ENCODE assay signal across 10 mouse cellular contexts in the genomic region with DNA sequence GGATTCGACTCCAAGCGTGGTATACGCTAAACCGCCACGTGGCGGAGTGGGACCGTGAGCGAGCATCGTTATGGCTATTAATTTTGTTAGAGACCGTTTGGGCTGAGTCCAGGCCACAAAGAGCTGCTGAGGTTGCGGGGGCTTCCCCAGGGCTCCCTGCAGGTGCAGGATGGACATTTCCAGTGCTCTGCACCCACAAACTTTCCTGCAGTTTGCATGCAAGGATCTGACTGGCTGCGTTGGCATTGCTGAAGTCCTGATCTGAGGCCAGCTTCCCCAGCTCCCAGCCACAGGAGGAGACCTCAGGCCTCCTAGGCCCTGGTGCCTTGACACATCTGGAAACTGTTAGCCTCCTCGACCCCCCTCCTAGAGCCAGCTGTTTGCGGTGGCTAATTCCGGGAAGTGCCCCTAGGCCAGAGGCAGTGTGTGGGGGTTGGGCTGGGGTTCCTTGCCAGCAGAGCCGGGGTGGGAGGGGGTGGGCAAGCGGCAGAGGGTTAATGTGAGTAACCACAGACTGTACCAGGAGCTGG. TPM values are rescaled to one million over a fixed set of nuclear protein-coding genes. Genes with fewer than 3 reads are reported as not detected.
DNase-seq lines count a peak whose midpoint lies in the region; ATAC-seq and TF ChIP-seq lines count a peak whose summit lies in the region.
"Had no signal": no experiment of that assay in that cellular context is flagged by ENCODE, and none has a peak within 500 bp of the region (broad histone marks: within the 10 kb centered on the region; RNA-seq: fewer than 3 reads in every experiment).

No protein-coding gene starts in this region.

- peaks cover 14% of the 10 kb centered on the region for H3K27me3 ChIP-seq in heart, embryonic 10.5 days (ENCODE audit: insufficient read depth, poor library complexity, severe bottlenecking)
- H3K27me3 ChIP-seq in heart, embryonic 11.5 days (ENCODE audit: control insufficient read depth, insufficient read depth, low read length) = 0 out of 2 replicates have a peak, but pooled peaks cover 4% of the 10 kb centered on the region
- no peaks in the 10 kb centered on the region for H3K27me3 ChIP-seq in stomach, postnatal 0 days (ENCODE audit: control insufficient read depth, insufficient read depth, low read length)

- no peak overlapping the region for H3K9ac ChIP-seq in heart, embryonic 11.5 days (ENCODE audit: low read depth, low read length)
- H3K9ac ChIP-seq in stomach, postnatal 0 days (ENCODE audit: low read length) = no peak overlapping the region
- H3K9ac ChIP-seq: liver, embryonic 13.5 days had no signal

- TF ChIP-seq EP300 in stomach, postnatal 0 days (optimal IDR thresholded peaks at IDR 0.05) = no peak

- H3K9me3 ChIP-seq in heart, embryonic 10.5 days = no peaks in the 10 kb centered on the region
- H3K9me3 ChIP-seq in heart, embryonic 11.5 days (replicated peaks; ENCODE audit: control insufficient read depth, low read length) = no peaks in the 10 kb centered on the region
- no peaks in the 10 kb centered on the region for H3K9me3 ChIP-seq in stomach, postnatal 0 days (ENCODE audit: control insufficient read depth, low read length)
- H3K9me3 ChIP-seq: liver, embryonic 13.5 days had no signal

- no peaks in the 10 kb centered on the region for H3K36me3 ChIP-seq in heart, embryonic 10.5 days
- H3K36me3 ChIP-seq in heart, embryonic 11.5 days (ENCODE audit: control insufficient read depth, insufficient read depth, low read length) = no peaks in the 10 kb centered on the region
- no peaks in the 10 kb centered on the region for H3K36me3 ChIP-seq in stomach, postnatal 0 days (ENCODE audit: control insufficient read depth, insufficient read depth, low read length)
- H3K36me3 ChIP-seq: liver, embryonic 13.5 days had no signal

- peak overlapping the region; percentile 74 for H3K27ac ChIP-seq in heart, embryonic 10.5 days
- no peak overlapping the region for H3K27ac ChIP-seq in heart, embryonic 11.5 days (ENCODE audit: low read depth, low read length)
- H3K27ac ChIP-seq in stomach, postnatal 0 days (replicated peaks) = no peak overlapping the region
- H3K27ac ChIP-seq: liver, embryonic 13.5 days had no signal

- no peak for ATAC-seq in heart, embryonic 11.5 days (replicated peaks; ENCODE audit: insufficient number of reproducible peaks, low FRiP score, low TSS enrichment)
- ATAC-seq in stomach, postnatal 0 days (ENCODE audit: low FRiP score, low TSS enrichment) = no peak

- peak; percentile 35 for TF ChIP-seq CTCF in stomach, postnatal 0 days (IDR thresholded peaks at IDR 0.05; ENCODE audit: low read depth)

- WGBS in heart, embryonic 10.5 days = 58% methylated on average over 17 of the region's 17 CpGs
- 51% methylated on average over 17 of the region's 17 CpGs for WGBS in heart, embryonic 11.5 days (ENCODE audit: insufficient replicate concordance)
- 44% methylated on average over 17 of the region's 17 CpGs for WGBS in stomach, postnatal 0 days

- DNase-seq in heart, embryonic 10.5 days (ENCODE audit: low spot score) = no peak
- peak; percentile 26 for DNase-seq in retina, postnatal 1 day
- no peak for DNase-seq in retina, embryonic 14.5 days (ENCODE audit: low spot score)
- DNase-seq in forelimb bud, embryonic 11.5 days (ENCODE audit: low read depth, low spot score) = peak; percentile 94
- no peak for DNase-seq in stomach, postnatal 0 days (ENCODE audit: low spot score)
- DNase-seq in testis, postnatal 14 days (ENCODE audit: low spot score) = no peak
- DNase-seq in cerebellum, adult 11 months = no peak
- DNase-seq: heart, postnatal 4 days; liver, embryonic 13.5 days had no signal

- H3K4me3 ChIP-seq in heart, embryonic 10.5 days = no peak overlapping the region
- H3K4me3 ChIP-seq in heart, embryonic 11.5 days (ENCODE audit: low read depth, low read length) = no peak overlapping the region
- no peak overlapping the region for H3K4me3 ChIP-seq in stomach, postnatal 0 days (ENCODE audit: low read depth, low read length)
- H3K4me3 ChIP-seq: liver, embryonic 13.5 days had no signal

- no peak overlapping the region for H3K4me2 ChIP-seq in heart, embryonic 11.5 days
- H3K4me2 ChIP-seq in stomach, postnatal 0 days (replicated peaks; ENCODE audit: low read depth) = no peak overlapping the region
- H3K4me2 ChIP-seq: liver, embryonic 13.5 days had no signal

- peaks cover 37% of the 10 kb centered on the region for H3K4me1 ChIP-seq in heart, embryonic 10.5 days
- peaks cover 19% of the 10 kb centered on the region for H3K4me1 ChIP-seq in heart, embryonic 11.5 days (ENCODE audit: control insufficient read depth, insufficient read depth, low read length)
- H3K4me1 ChIP-seq in stomach, postnatal 0 days (replicated peaks; ENCODE audit: control insufficient read depth, insufficient read depth) = peaks cover 5% of the 10 kb centered on the region; the same call in 1 of the 2 replicates
- H3K4me1 ChIP-seq: liver, embryonic 13.5 days had no signal

RNA-seq across cellular contexts. Expression of a gene that starts 24.4 kb away (rescaled TPM):
- 150 and 166 TPM in 2 replicates for polyA plus RNA-seq in heart, embryonic 10.5 days (2016; fragmentation: Nextera tagmentation; extraction: Ambion mirVana)
- 118 and 123 TPM in 2 replicates for polyA plus RNA-seq in heart, embryonic 11.5 days (2014; fragmentation: Nextera tagmentation; extraction: Ambion mirVana)
- 94.9 and 99.0 TPM in 2 replicates for polyA plus RNA-seq in stomach, postnatal 0 days (2015; fragmentation: Nextera tagmentation; extraction: Ambion mirVana)

RNA-seq across cellular contexts. Expression of a gene that starts 54.2 kb away (rescaled TPM):
- polyA plus RNA-seq in heart, embryonic 10.5 days (2016; fragmentation: Nextera tagmentation; extraction: Ambion mirVana) = 4.5 and 6.0 TPM in 2 replicates
- polyA plus RNA-seq in heart, embryonic 11.5 days (2014; fragmentation: Nextera tagmentation; extraction: Ambion mirVana) = 4.9 and 7.4 TPM in 2 replicates
- polyA plus RNA-seq in stomach, postnatal 0 days (2015; fragmentation: Nextera tagmentation; extraction: Ambion mirVana) = 2.4 and 3.1 TPM in 2 replicates

RNA-seq across cellular contexts. Expression of a gene that starts 57.6 kb away (rescaled TPM):
- 5.1 and 7.3 TPM in 2 replicates for polyA plus RNA-seq in heart, embryonic 10.5 days (2016; fragmentation: Nextera tagmentation; extraction: Ambion mirVana)
- 6.1 and 6.7 TPM in 2 replicates for polyA plus RNA-seq in heart, embryonic 11.5 days (2014; fragmentation: Nextera tagmentation; extraction: Ambion mirVana)
- 13.1 and 13.6 TPM in 2 replicates for polyA plus RNA-seq in stomach, postnatal 0 days (2015; fragmentation: Nextera tagmentation; extraction: Ambion mirVana)

Comparison
In these comparisons a context has a peak if more than half of its experiments do, and no peak if none do; other contexts are left out.
1. DNase-seq: peak in retina, postnatal 1 day (single experiment) and forelimb bud, embryonic 11.5 days (single experiment); none in heart, embryonic 10.5 days (single experiment), retina, embryonic 14.5 days (single experiment), stomach, postnatal 0 days (single experiment), testis, postnatal 14 days (single experiment) and cerebellum, adult 11 months (single experiment).